Mouse (Mus musculus): ENCODE measurements at regions not wholly inside any gene's neighbourhood (a gene's known extent, or its start where the extent isn't known, plus 50 kb on each side); places are given as distances from the start of the nearest gene placed in this dataset.
A peak's percentile ranks its signal among the peaks of the same experiment; 100 is the strongest.

DNA sequence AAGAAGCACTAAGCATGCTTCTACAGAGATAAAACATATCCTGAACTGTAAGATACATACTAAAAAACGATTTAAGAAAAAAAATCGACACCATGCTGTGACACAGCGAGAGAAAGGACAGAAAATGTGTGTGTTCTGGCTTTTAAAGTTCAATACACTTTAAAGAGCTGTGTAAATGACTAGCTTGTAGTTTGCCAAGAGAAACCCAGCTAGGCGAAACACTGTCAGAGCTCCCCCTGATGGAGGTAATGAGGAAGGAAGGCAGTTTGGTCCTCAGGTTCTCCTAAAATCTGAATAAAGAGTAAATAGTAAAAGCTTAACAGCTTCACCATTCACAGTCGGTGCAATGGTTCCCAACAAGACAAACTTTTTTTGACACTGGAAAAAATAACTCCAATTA, 67.1 kb upstream of the Gabrg2 start:
- peak; percentile 66 for DNase-seq (ENCODE audit: low spot score)

GRCm38 (mm10) chr11:42051567-42051966, 50.9 kb upstream of the Gabrg2 start:
- DNase-seq (ENCODE audit: low spot score): no peak
